Mouse (Mus musculus) limb, embryonic 13.5 days (tissue): ENCODE results near the gene Mfap1a. TPM values are rescaled to one million over a fixed set of nuclear protein-coding genes. Genes with fewer than 3 reads are reported as not detected.

Experiments used
- ATAC-seq: fragments of 200-750 bp; cut with Nextera tagmentation; 2 replicates; pipeline ENCODE4 v1.8.0; 2017; ENCODE audit warnings: low read depth, moderate number of reproducible peaks, moderate TSS enrichment; ENCODE audit not compliant: low FRiP score
- H3K27ac ChIP-seq: fragments of 300-500 bp; sonication (generic); 2 replicates; pipeline ENCODE4 v1.5.1; 2015; ENCODE audit warnings: inconsistent platforms, mild to moderate bottlenecking, moderate library complexity
- H3K27me3 ChIP-seq: fragments of 300-500 bp; sonication (generic); 2 replicates; pipeline ENCODE4 v1.6.1; 2015; ENCODE audit warnings: mild to moderate bottlenecking, inconsistent platforms
- H3K36me3 ChIP-seq: fragments of 300-500 bp; sonication (generic); 2 replicates; pipeline ENCODE4 v1.6.1; 2015; ENCODE audit warnings: inconsistent platforms, mild to moderate bottlenecking, moderate library complexity
- H3K4me1 ChIP-seq: fragments of 300-500 bp; sonication (generic); 2 replicates; pipeline ENCODE4 v1.6.1; 2015; ENCODE audit warnings: inconsistent platforms
- H3K4me2 ChIP-seq: fragments of 300-500 bp; sonication (generic); replicated peaks from 2 replicates; pipeline ENCODE4 v1.6.1; 2015; ENCODE audit warnings: inconsistent platforms, mild to moderate bottlenecking, moderate library complexity
- H3K4me3 ChIP-seq: fragments of 300-500 bp; sonication (generic); 2 replicates; pipeline ENCODE4 v1.5.1; 2015; ENCODE audit warnings: moderate library complexity, mild to moderate bottlenecking, inconsistent platforms
- H3K9ac ChIP-seq: fragments of 300-500 bp; sonication (generic); 2 replicates; pipeline ENCODE4 v1.6.1; 2015; ENCODE audit warnings: mild to moderate bottlenecking, inconsistent platforms
- H3K9me3 ChIP-seq: fragments of 300-500 bp; sonication (generic); 2 replicates; pipeline ENCODE4 v1.6.1; 2016; ENCODE audit warnings: inconsistent platforms
- WGBS: fragments of 180-500 bp; shearing (Covaris S2); methylation state at CpG from one replicate; pipeline ENCODE4 v1.1.7; 2015; 5-methylcytosine and 5-hydroxymethylcytosine counted together
- microRNA-seq: library from miRNA; unstranded; fragments of <30 nt; microRNA quantifications from one replicate; pipeline ENCODE4, GENCODE M21; 2016
- polyA plus RNA-seq: library from polyadenylated mRNA; unstranded; fragments of >200 nt; fragmentation: Nextera tagmentation; extraction: Ambion mirVana; gene quantifications from 2 replicates; pipeline ENCODE4 v1.2.1, GENCODE M21; 2015

Mfap1a gene
- polyA plus RNA-seq, 1 experiment from 2014 or later = 36.1 TPM

GRCm38 (mm10) chr2:121448739-121449535 is 57.5 kb downstream of the Mfap1a start, which contains the start of gene Serf2:
Gene Serf2, plus strand, starts transcription at chr2:121449195.
- peak within 1 kb of the TSS; percentile 99 for H3K9ac ChIP-seq
- peak; percentile 98 for ATAC-seq
- H3K27ac ChIP-seq = peak within 1 kb of the TSS; percentile 98
- no peaks in the 10 kb centered on the region for H3K27me3 ChIP-seq
- peaks cover 23% of the 10 kb centered on the region for H3K4me1 ChIP-seq
- WGBS = under 1% methylated on average over 70 of the region's 74 CpGs
- H3K36me3 ChIP-seq = peaks cover 27% of the 10 kb centered on the region
- H3K4me3 ChIP-seq = peak within 1 kb of the TSS; percentile 99
- H3K4me2 ChIP-seq = peak within 1 kb of the TSS; percentile 77
- no peaks in the 10 kb centered on the region for H3K9me3 ChIP-seq

GRCm38 (mm10) chr2:121448136-121448535 is 58.3 kb downstream of the Mfap1a start:
- Histone ChIP-seq H3K9ac (peak overlapping the region; percentile 65), H3K36me3 (peaks cover 19% of the 10 kb centered on the region), H3K27me3 (no peaks in the 10 kb centered on the region), H3K4me2 (peak overlapping the region; percentile 77), H3K4me1 (peaks cover 24% of the 10 kb centered on the region), H3K4me3 (peak overlapping the region; percentile 99), H3K27ac (peak overlapping the region; percentile 92), H3K9me3 (no peaks in the 10 kb centered on the region)
- ATAC-seq = no peak
- 16% methylated on average over 9 of the region's 9 CpGs for WGBS

DNA sequence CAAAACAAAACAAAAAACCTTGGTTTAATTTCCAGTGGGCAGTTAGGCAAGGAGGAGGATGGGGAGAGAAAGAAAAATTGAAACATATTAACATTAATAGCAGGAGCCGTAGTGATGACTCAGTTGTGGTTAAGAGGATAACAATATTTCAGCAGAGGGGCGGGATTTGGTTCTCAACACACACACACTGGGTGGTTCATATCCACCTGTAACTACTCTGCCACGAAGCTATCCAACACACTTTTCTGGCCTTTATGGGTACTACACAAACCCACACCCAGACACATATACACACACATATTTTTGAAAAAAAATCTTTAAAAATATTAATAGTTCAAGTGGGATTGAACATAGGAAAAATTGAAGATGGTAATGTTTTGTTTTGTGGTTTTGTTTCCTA is 59.5 kb downstream of the Mfap1a start:
- no peak for ATAC-seq
- H3K27me3 ChIP-seq = 0 out of 2 replicates have a peak, but pooled peaks cover under 1% of the 10 kb centered on the region
- WGBS = 86% methylated on average over 3 of the region's 3 CpGs
- H3K36me3 ChIP-seq = peaks cover 7% of the 10 kb centered on the region
- H3K9me3 ChIP-seq = no peaks in the 10 kb centered on the region
- no peak overlapping the region for H3K4me3 ChIP-seq
- H3K4me1 ChIP-seq = peaks cover 30% of the 10 kb centered on the region
- no peak overlapping the region for H3K9ac ChIP-seq
- H3K27ac ChIP-seq = no peak overlapping the region
- H3K4me2 ChIP-seq = no peak overlapping the region

DNA sequence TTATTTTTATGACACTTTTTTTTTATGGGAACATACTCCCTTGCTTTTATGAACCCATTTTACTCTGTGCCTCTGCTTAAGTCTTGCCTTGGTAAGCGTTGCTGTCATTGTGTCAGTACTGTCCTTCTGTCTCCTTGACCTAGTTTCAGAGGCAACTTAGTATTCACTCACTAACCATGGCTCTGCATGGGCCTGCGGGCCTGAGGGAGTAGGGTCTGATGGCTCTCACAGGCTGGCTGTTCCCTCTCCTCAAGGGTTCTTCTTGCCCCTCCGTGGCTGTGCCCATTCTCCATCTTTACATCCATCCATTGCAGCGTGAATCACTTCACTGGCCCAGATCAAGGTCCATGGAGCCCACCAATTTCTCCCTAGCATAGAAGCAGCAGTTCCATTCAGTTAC is 60.0 kb downstream of the Mfap1a start:
- Histone ChIP-seq H3K27me3 (0 out of 2 replicates have a peak, but pooled peaks cover 6% of the 10 kb centered on the region), H3K9me3 (no peaks in the 10 kb centered on the region), H3K36me3 (peaks cover 5% of the 10 kb centered on the region), H3K27ac (no peak overlapping the region), H3K4me3 (no peak overlapping the region), H3K9ac (no peak overlapping the region), H3K4me1 (peaks cover 34% of the 10 kb centered on the region), H3K4me2 (no peak overlapping the region)
- ATAC-seq = no peak
- WGBS = 79% methylated on average over 4 of the region's 4 CpGs

GRCm38 (mm10) chr2:121445117-121445516 is 61.3 kb downstream of the Mfap1a start:
- no peak overlapping the region for H3K4me2 ChIP-seq
- no peaks in the 10 kb centered on the region for H3K36me3 ChIP-seq
- no peak for ATAC-seq
- no peak overlapping the region for H3K27ac ChIP-seq
- no peak overlapping the region for H3K9ac ChIP-seq
- no peaks in the 10 kb centered on the region for H3K9me3 ChIP-seq
- H3K4me3 ChIP-seq = no peak overlapping the region
- WGBS = 78% methylated on average over 3 of the region's 3 CpGs
- peaks cover 23% of the 10 kb centered on the region for H3K4me1 ChIP-seq
- H3K27me3 ChIP-seq = peaks cover 14% of the 10 kb centered on the region; the same call in 1 of the 2 replicates

DNA sequence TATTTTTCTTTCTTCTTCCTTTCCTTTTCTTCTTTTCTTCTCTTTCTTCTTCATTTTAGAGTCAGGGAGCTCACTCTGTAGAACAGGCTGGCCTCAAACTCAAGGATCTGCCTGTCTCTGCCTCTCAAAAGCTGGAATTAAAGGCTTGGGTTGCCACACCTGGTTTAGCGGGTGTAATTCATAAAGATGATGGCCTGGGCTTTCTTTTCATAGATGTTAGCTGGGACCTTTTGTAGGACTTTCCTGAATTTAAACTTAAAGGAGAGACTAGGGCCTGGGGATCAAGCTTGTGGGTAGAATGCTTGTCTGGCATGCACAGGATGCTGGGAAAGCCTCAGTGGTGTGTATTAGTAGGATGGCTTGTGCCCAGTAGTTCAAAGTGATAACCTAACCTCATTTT is 62.3 kb downstream of the Mfap1a start, which contains the start of gene Ell3:
Gene Ell3, minus strand, starts transcription at position 101 of the 400 bp plus-strand sequence.
- no peaks in the 10 kb centered on the region for H3K9me3 ChIP-seq
- no peak within 1 kb of the TSS for H3K27ac ChIP-seq
- H3K4me3 ChIP-seq = peak within 1 kb of the TSS; percentile 54
- peak within 1 kb of the TSS; percentile 92 for H3K4me2 ChIP-seq
- peaks cover 23% of the 10 kb centered on the region for H3K4me1 ChIP-seq
- peaks cover 8% of the 10 kb centered on the region; the same call in 1 of the 2 replicates for H3K36me3 ChIP-seq
- H3K9ac ChIP-seq = peak within 1 kb of the TSS; percentile 64; the same call in 1 of the 2 replicates
- ATAC-seq = no peak
- 80% methylated on average over 1 of the region's 1 CpGs for whole genome bisulfite sequencing
- H3K27me3 ChIP-seq = peaks cover 14% of the 10 kb centered on the region; the same call in 1 of the 2 replicates

DNA sequence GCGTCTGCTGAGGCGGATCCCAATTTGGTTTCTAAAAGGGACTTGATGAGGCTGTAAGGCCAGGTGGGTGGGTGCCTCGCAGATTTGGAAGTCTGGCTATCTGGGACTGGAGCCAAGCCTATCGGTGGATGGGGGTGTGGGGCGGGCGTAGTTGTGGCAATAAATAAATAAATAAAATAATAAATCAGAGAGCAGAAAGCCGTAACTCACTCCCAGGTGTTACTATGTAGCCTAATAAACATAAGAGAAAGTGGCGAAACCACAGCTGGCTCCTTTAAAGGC is 63.5 kb downstream of the Mfap1a start:
- WGBS = 3% methylated on average over 8 of the region's 8 CpGs
- Histone ChIP-seq H3K36me3 (peaks cover 20% of the 10 kb centered on the region), H3K9me3 (no peaks in the 10 kb centered on the region), H3K4me3 (peak overlapping the region; percentile 54), H3K4me2 (peak overlapping the region; percentile 92), H3K27ac (no peak overlapping the region), H3K27me3 (peaks cover 14% of the 10 kb centered on the region; the same call in 1 of the 2 replicates), H3K4me1 (peaks cover 22% of the 10 kb centered on the region), H3K9ac (peak overlapping the region; percentile 64)
- ATAC-seq = no peak

DNA sequence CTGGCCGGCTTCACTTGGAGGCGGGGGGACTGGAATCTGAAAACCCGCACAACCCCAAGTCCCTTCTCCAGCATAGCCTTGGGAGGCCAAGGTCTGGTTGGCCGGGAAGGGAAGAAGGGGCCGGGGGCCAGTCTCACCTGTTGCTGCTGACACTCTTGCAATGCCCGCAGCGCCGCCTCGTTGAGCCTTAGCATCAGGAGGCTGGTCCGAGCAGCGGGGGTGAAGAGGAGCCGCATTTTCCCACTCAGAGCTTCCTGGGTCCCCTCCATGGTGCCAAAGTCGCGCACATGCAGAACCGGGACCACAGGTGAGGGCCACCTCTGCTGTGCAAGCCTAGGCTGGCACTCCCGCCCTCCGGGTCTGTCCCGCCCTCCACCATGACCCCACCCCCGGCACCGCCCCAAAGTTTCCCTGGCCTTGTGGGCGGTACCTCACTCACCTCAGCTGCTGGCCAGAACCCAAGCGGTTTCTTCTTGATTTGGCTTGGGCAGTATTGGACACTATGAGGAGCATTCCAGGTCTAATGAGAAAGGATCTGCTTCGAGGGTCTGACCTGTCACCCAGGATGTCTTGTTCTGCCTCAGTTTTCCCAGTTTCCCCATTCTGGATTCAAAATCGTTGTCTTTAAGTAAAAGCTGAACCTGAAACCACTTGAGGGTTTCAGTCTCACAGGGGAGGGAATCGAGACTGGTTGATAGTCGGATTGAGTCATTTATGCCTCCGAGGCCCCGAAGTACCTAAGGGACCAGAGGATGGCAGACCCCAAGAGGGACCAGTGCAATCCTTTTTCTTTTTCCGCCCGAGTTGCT is 64.0 kb downstream of the Mfap1a start:
- H3K36me3 ChIP-seq = peaks cover 25% of the 10 kb centered on the region
- H3K27me3 ChIP-seq = peaks cover 14% of the 10 kb centered on the region; the same call in 1 of the 2 replicates
- peak overlapping the region; percentile 64 for H3K9ac ChIP-seq
- H3K4me3 ChIP-seq = peak overlapping the region; percentile 54
- WGBS = under 1% methylated on average over 30 of the region's 30 CpGs
- ATAC-seq = peak; percentile 81
- H3K4me1 ChIP-seq = peaks cover 19% of the 10 kb centered on the region
- H3K4me2 ChIP-seq = peak overlapping the region; percentile 92
- H3K9me3 ChIP-seq = no peaks in the 10 kb centered on the region
- H3K27ac ChIP-seq = no peak overlapping the region

Small RNAs within 50 kb of the gene (microRNA-seq; reads per million reads assigned to microRNA genes)
- not detected for gene Gm22953

Other genes with a start within 250 kb of the Mfap1a start
- 89.9 and 99.6 TPM in 2 replicates for gene Trp53bp1, start 235.3 kb downstream of the Mfap1a start, polyA plus RNA-seq
- gene Map1a, start 217.1 kb downstream of the Mfap1a start, polyA plus RNA-seq = 3.1 and 4.5 TPM in 2 replicates
- 8.1 and 8.8 TPM in 2 replicates for gene Ppip5k1, start 151.3 kb downstream of the Mfap1a start, polyA plus RNA-seq
- 2.6 and 3.4 TPM in 2 replicates for gene Ckmt1, start 149.0 kb downstream of the Mfap1a start, polyA plus RNA-seq
- gene Strc, start 119.5 kb downstream of the Mfap1a start, polyA plus RNA-seq = not detected in 2 replicates
- gene Pdia3, start 92.9 kb downstream of the Mfap1a start, polyA plus RNA-seq = 760 and 810 TPM in 2 replicates
- gene Catsper2, start 92.9 kb downstream of the Mfap1a start, polyA plus RNA-seq = 3.0 TPM in 2 replicates
- 9.8 TPM in 2 replicates for gene Ell3, start 62.4 kb downstream of the Mfap1a start, polyA plus RNA-seq
- gene Serf2, start 57.5 kb downstream of the Mfap1a start, polyA plus RNA-seq = 513 and 546 TPM in 2 replicates
- 132 and 133 TPM in 2 replicates for gene Hypk, start 53.4 kb downstream of the Mfap1a start, polyA plus RNA-seq
- gene Serinc4, start 49.9 kb downstream of the Mfap1a start, polyA plus RNA-seq = 0.23 and 0.28 TPM in 2 replicates
- gene Mfap1b, start 32.6 kb downstream of the Mfap1a start, polyA plus RNA-seq = 63.9 and 67.0 TPM in 2 replicates
- gene Wdr76, start 58 bp upstream of the Mfap1a start, polyA plus RNA-seq = 7.3 and 8.2 TPM in 2 replicates